Mouse (Mus musculus) retina, postnatal 1 day (tissue): ENCODE measurements at regions not wholly inside any gene's neighbourhood (a gene's known extent, or its start where the extent isn't known, plus 50 kb on each side); places are given as distances from the start of the nearest gene placed in this dataset.

Experiments used
- DNase-seq: peaks from one replicate; pipeline ENCODE4 v3.0.0-alpha.2; 2012

DNA sequence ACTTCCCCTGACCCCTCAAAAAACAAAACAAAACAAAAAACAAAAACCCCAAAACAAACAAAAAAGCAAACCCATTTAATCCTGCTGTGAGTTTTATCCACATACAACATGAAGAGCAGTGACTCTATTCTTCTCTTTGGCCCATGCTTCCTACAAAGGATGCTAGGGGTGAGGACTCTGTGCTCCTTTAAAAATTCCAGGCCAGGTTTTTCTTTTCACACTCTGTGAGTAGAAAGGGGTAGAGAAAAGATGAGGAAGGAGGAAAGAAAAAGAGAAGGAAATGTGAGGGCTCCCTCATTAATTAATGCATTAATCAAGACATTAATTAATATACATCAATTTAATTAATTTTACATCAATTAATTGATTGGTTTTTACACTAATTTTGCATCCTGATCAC lies 82.9 kb upstream of the Phyhipl start:
- peak; percentile 74 for DNase-seq

DNA sequence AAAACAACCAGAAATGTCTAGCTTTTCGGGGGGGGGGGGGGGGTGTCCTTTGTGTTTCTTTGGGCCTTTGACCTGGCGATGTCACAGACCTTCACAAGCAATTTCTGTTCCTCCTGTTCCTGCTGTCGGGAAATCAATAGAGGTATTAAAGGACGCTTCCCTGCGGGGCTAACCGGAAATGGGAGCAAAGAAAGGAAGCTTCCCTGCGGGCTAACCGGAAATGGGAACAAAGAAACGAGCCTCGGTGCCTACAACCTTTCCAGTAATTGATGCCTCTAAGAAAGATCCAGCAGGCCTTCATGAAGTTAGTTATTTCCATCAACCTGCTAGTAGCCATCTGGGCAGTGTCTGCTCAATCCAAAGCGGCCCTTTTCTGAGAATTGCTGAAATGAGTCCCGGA lies 78.2 kb upstream of the Phyhipl start:
- DNase-seq, result no peak

DNA sequence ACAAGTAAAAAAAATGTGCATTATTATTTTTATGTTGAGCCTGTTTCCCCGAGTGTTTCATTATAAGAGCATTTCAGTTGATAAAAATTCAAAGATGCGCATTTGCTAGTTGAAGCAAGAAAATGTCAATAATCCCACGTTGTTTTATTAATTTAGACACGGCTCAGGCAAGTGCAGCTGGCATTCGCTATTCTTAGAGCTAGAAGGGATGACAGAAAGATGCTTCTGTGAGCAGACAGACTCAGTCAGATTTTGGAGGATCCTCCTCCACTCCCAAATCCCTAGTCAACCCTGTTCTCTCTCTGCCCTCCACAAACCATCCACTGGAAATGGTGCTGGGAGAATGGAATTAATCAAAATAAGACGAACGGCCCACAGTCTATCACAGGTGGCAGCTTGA lies 77.7 kb upstream of the Phyhipl start:
- DNase-seq, result no peak

DNA sequence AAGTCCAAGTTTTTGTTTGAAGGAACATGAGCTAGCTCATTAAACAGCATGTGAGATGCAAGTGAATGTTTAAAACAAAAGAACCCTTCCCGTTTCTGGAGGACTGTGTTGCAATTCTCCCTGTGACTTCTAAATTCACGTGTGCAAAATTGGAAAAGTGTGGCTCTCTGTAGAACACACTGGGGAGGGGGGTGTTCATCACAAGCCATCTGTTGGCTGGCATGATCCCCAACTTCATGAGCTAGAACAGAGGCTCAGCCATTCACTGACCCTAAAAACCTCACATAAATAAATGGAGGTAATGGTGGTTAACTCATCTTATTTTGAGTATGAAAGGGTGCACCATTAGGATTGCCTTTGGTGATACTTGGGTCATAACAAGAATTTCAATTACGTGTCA lies 69.3 kb upstream of the Phyhipl start:
- no peak for DNase-seq

DNA sequence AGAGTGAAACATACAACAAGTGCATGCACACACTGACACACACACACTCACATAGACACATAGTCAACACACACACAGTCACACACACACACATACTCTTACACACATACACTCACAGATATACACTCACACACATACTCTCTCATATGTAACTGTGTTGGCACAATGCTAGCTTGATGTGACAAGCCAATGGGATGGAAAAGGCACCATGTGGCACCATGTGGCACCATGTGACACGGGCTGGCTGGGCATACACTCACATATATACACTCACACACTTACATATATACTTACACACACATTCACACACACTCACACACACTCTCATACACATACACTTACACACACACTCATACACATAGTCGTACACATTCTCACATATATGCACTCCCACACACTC lies 67.0 kb upstream of the Phyhipl start:
- no peak for DNase-seq

DNA sequence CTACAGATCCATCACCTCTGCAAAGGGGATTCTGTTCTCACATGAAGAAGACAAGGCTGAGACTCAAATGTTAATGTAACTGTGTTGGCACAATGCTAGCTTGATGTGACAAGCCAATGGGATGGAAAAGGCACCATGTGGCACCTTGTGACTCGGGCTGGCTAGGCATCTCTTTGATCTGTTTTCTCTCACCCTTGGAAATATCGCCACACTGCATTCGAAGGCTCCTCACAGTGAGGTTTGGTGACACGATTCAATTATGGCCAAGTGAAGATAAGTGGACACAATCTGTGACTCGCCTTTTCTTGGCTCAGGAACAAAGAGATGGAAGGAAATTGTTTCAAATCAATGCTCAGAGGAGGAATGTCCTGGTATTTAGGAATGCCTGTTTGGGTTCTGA lies 66.6 kb upstream of the Phyhipl start:
- DNase-seq, result no peak

DNA sequence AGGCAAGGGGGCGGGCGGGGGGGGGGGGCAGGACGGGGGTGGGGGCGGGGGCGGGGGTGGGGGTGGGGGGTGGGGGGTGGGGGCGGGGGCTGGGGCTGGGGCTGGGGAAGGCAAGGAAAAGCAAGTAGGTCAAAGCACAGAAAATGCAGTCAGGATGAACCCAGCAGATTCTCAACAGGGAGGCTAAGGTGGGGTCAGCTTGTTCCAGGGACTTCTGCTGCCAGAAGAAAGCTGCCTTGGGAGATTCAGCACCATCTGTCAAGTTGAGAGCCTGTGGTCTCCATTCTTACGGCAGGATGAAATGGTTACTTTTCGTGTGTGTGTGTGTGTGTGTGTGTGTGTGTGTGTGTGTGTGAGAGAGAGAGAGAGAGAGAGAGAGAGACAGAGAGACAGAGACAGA lies 61.7 kb upstream of the Phyhipl start:
- peak; percentile 64 for DNase-seq

DNA sequence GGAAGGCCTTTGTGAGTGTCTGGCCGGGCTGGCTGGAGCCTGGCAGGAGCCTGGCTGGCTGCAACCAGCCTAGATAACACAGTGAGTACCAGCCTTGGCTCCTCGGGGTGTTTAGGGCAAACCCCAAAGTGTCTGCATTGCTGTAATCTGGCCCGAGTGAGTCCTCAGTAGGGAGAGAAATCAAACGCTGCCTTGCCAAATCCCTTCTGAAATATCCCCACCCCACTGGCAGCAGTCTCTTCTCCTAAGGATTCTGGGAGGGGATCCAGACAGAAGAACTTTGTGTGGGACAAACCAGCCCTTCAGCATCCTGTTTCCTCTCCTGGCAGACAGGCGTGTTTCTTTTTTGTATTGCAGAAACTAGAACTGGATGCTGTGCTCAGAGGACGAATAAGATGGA lies 61.3 kb upstream of the Phyhipl start:
- peak; percentile 53 for DNase-seq

DNA sequence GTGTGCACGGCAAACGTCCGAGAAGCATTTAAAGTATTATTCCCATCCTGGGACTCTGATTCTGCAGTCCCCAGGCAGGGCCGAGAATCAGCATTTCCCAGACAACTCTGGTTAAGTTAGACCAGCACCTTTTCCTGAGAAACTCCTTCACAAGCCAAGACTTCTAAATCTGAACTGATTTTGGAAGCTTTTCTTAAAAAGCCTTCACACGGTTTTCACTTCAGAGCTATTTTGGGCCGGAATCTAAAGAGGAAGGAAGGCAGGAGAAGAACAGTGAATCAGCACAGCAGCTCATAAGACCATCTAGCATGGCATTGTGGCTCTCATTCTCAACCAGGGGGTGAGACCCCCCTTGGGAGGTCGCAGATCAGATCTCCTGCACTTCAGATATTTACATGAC lies 57.5 kb upstream of the Phyhipl start:
- DNase-seq, result no peak

DNA sequence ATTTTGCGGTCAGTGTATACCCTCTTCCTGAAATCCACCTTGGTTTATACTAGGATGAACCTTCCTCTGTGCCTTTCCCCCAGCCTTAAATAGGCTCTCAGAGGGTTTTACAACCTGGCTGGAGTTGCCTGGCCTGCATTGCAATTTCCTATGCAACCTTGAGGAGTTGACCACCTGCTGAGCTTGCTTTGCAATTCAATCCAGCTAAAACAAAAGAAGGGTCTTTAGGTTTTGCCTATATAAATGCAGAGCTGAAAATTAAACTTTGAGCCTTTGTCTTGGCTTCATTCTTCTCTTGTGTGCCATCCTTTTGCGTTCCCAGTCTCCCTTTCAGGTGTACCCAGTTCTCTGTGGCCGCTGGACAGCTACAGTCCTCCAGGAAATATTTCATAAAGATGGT lies 53.0 kb upstream of the Phyhipl start:
- no peak for DNase-seq
